Mouse (Mus musculus) macrophage (primary cell): ENCODE results near the gene Lca5l. TPM values are rescaled to one million over a fixed set of nuclear protein-coding genes. Genes with fewer than 3 reads are reported as not detected.

Source experiments
- H3K27ac ChIP-seq: fragments of 350-480 bp; formaldehyde crosslinking; 2 replicates; pipeline ENCODE4 v1.9.0; 2021
- H3K36me3 ChIP-seq: fragments of 350-480 bp; formaldehyde crosslinking; 2 replicates; pipeline ENCODE4 v1.9.0; 2021; ENCODE audit errors: inconsistent target
- H3K4me3 ChIP-seq: fragments of 350-480 bp; formaldehyde crosslinking; 2 replicates; pipeline ENCODE4 v1.9.0; 2021; ENCODE audit errors: inconsistent target
- H3K79me2 ChIP-seq: fragments of 350-480 bp; formaldehyde crosslinking; 2 replicates; pipeline ENCODE4 v1.9.0; 2021; ENCODE audit errors: inconsistent target
- WGBS: methylation state at CpG from one replicate; pipeline ENCODE4 v1.1.7; 2026; ENCODE audit warnings: inconsistent platforms; ENCODE audit not compliant: missing documents; 5-methylcytosine and 5-hydroxymethylcytosine counted together
- polyA plus RNA-seq: library from polyadenylated mRNA; stranded (reverse); fragments of 250-400 nt; gene quantifications from 3 replicates; pipeline ENCODE4 v1.2.4, GENCODE M21; 2018; ENCODE audit warnings: inconsistent platforms

Gene Lca5l
- polyA plus RNA-seq, 1 experiment from 2014 or later = not detected

DNA sequence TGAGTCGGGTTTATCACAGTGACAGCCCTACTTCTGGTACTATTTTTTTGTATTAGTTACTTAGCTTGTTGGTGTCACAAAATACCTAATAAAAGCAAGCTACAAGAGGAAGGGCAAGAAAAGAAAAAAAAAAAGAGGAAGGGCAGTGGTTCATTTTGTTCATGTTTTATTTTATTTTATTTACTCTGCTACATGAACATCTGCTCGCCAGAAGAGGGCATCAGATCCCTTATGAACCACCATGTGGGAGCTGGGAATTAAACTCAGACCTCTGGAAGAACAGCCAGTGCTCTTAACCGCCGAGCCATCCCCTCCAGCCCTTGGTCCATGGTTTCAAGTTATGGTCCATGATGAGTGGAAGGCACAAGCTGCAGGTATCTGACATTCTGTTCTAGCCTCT, 77.3 kb downstream of the Lca5l start:
- Histone ChIP-seq H3K4me3 (no peak overlapping the region), H3K36me3 (no peaks in the 10 kb centered on the region), H3K79me2 (no peaks in the 10 kb centered on the region), H3K27ac (no peak overlapping the region)
- WGBS = 61% methylated on average over 4 of the region's 4 CpGs

DNA sequence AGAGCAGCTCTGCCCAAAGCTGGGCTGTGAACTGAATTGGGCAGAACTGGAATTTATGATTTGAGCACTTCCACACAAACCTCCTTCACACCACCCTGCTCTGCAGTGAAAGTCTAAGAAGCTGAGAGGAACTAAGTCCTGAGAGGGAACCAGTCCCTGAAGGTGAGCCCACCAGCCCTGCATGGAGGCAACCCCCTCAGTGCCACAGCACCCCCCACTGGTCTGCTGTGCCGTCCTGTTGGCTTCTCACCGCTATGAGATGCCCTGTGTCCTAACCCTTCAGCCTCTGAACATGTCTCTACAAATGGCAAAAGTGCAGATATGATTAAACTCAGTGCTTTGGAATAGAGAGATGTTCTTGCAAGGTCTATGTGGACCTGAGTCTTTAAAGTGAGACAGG, 79.3 kb downstream of the Lca5l start:
- Histone ChIP-seq H3K36me3 (no peaks in the 10 kb centered on the region), H3K4me3 (no peak overlapping the region), H3K79me2 (no peaks in the 10 kb centered on the region), H3K27ac (no peak overlapping the region)
- WGBS = 52% methylated on average over 2 of the region's 2 CpGs

DNA sequence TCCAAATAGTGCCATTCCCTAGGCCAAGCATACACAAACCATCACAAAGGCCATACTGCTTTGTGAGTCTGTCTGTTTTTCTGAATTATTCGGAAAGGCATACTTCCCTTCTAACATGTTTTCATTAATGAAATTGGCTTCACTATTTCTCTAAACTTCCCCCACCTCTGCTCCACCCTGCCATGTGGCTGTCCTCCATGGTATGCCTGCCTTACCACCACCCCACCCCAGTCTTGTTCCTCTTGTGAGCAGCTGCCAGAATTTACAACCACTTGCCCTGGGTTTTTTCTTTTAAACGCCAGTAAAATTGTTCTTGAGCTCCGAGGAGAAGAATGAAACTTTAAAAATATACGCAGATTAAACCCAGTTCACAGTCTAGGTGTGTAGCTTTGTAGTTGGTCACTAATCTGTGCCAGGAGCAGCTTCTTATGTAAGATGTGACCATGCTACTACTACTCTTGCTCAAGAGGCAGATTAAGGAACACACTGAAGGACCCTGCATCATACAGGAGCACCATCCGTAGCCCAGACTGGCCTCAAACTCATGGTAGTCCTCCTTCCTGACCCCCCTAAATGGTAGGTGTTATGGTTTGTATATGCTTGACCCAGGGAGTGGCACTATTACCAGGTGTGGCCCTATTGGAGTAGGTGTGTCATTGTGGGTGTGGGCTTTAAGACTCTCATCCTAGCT, 81.3 kb downstream of the Lca5l start:
- Histone ChIP-seq H3K79me2 (no peaks in the 10 kb centered on the region), H3K36me3 (no peaks in the 10 kb centered on the region), H3K27ac (no peak overlapping the region), H3K4me3 (no peak overlapping the region)
- 30% methylated on average over 5 of the region's 5 CpGs for WGBS

DNA sequence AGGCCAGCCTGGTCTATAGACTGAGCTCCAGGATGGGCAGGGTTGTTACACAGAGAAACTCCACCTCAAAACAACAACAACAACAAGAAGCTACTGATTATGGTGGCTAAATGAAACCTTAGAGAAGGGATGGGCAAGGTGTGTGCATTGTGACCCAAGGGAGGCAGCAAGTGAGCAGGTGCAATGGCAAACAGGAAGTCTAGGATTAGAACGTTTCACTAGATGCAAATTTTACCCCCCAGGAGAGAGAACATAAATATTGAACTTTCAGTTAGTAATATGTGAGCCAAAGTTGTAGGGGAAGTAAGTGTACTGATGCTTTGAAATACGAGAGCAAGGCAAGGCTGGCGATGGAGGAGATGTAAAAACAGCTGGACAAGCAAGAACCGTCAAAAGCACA, 82.4 kb downstream of the Lca5l start:
- Histone ChIP-seq H3K36me3 (no peaks in the 10 kb centered on the region), H3K27ac (no peak overlapping the region), H3K79me2 (no peaks in the 10 kb centered on the region), H3K4me3 (no peak overlapping the region)
- WGBS = 66% methylated on average over 4 of the region's 4 CpGs

Other genes with a start within 250 kb of the Lca5l start
- gene Psmg1, start 201.3 kb downstream of the Lca5l start, polyA plus RNA-seq = 11.0 to 27.9 TPM (median 11.5 TPM) in 3 replicates
- gene Brwd1, start 109.7 kb downstream of the Lca5l start, polyA plus RNA-seq = 17.2 to 37.5 TPM (median 17.6 TPM) in 3 replicates
- 52.6 to 143 TPM (median 72.6 TPM) in 3 replicates for gene Hmgn1, start 64.5 kb downstream of the Lca5l start, polyA plus RNA-seq
- 6.9 to 14.8 TPM (median 7.2 TPM) in 3 replicates for gene Wrb, start 46.9 kb downstream of the Lca5l start, polyA plus RNA-seq
- not detected in 3 replicates for gene Sh3bgr, start 8.2 kb upstream of the Lca5l start, polyA plus RNA-seq
- gene B3galt5, start 43.5 kb upstream of the Lca5l start, polyA plus RNA-seq = 0.07 TPM in 1 of 3 replicates, not detected in the others